Mouse (Mus musculus): ENCODE data around the gene Slc37a2.
A peak's percentile ranks its signal among the peaks of the same experiment; 100 is the strongest.

Gene Slc37a2

DNA sequence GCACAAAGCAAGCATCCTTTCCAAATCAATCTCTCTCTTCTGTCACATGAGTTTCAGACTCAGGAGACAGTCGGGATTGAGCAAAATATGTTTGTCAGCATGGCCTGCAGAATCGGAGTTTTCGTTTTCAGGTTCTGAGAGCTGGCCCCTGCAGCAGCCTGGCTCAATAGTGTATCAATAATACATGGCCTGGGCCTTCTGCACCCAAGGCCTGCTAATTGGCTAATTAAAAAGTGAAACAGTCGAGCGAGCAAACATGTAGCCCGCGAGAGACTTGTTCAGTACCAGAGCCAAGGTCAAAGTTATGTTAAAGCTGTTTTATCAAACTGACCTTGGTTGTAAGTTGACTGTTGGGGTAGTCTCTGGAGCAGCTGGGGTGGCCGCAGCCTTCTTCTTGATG, 34.8 kb downstream of the Slc37a2 start:
- DNase-seq (ENCODE audit: extremely low spot score, low spot score), result no peak

- DNase-seq (ENCODE audit: extremely low spot score, low spot score), result no peak
These were observed 41.0 kb downstream of the Slc37a2 start for GRCm38 (mm10) chr9:37214327-37215060.

DNA sequence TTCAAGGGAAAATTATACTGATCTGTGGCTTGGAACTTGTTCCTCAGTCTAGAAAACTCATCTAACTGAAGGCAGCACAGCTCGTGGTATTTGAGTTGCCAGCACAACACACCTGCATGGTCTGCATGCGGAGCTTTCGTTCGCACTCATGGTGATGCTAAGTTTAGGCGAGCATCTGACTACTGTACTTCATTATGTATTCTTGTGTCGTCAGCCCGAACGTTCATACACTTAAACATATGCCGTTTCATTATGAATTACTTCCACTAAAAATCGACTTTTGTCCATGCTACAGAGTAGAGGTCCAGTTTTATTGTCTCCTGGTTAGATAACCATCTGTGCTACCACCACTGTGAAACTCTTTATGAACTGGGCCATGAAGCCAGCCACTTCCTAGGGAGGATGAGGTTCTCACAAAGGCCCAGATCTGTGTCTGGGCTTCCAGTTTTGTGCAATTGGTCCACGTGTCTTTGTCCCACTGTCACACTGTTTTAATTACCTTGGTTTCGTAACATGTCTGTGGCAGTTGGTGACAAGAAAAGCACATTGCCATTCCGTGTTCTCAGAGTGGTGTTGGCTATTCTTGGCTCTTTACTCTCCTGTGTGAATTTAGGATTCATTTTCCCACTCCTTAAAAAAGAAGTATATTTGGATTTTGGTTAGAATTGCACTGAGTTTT, 42.3 kb downstream of the Slc37a2 start:
- no peak for DNase-seq (ENCODE audit: extremely low spot score, low spot score)

GRCm38 (mm10) chr9:37207929-37208411, 47.6 kb downstream of the Slc37a2 start, which contains the start of gene Tmem218:
Gene Tmem218 (plus strand): TSS chr9:37208223.
- DNase-seq (ENCODE audit: extremely low spot score, low spot score), result peak; percentile 83

GRCm38 (mm10) chr9:37203884-37204283, 51.7 kb downstream of the Slc37a2 start:
- no peak for DNase-seq (ENCODE audit: extremely low spot score, low spot score)

GRCm38 (mm10) chr9:37200414-37200813, 55.1 kb downstream of the Slc37a2 start:
- no peak for DNase-seq (ENCODE audit: extremely low spot score, low spot score)

- no peak for DNase-seq (ENCODE audit: extremely low spot score, low spot score)
These were observed 58.5 kb downstream of the Slc37a2 start for GRCm38 (mm10) chr9:37197067-37197466.

- no peak for DNase-seq (ENCODE audit: extremely low spot score, low spot score)
These were observed 67.5 kb downstream of the Slc37a2 start for GRCm38 (mm10) chr9:37188024-37188423.

- DNase-seq (ENCODE audit: extremely low spot score, low spot score), result no peak
These were observed 68.1 kb downstream of the Slc37a2 start for GRCm38 (mm10) chr9:37187407-37187806.

DNA sequence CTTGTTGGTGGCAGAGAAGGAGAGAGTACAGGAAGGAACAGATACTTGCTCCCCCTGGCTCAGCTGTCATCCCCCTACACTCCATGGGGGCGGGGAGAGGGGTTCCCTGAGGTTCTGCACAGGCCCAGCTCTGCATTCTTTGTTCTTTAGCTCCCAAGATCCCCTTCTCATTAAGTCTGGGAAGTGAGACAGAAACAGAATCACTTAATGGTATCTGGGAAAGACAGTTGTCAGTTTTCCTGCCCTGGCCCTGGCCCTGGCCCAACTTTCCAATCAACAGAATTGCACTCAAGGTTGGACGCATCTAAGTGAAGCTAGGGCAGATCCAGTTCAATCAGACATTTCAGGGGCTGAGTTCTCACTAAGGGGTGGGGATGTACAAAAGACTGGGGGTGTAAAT, 72.4 kb downstream of the Slc37a2 start:
- no peak for DNase-seq (ENCODE audit: extremely low spot score, low spot score)

- DNase-seq (ENCODE audit: extremely low spot score, low spot score), result no peak
These were observed 73.9 kb downstream of the Slc37a2 start for GRCm38 (mm10) chr9:37181596-37181995.

DNA sequence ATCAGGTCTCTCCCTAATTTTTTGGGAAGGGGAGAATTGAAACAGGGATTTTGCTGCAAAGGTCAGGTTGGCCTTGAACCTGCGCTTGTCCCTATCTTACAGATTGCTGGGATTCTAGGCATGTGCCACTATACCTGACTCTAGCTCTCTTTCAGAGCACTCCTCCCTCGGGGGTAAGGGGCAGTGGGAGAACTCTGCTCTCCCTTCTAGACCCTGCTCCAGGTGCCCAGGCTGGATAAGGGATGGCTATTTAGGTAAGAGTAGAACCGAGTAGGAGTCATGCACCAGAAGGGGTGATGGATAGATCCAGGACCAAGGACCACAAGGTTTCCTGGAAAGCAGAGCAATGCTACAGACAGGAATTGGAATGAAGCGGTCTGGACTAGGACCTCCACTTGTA, 75.9 kb downstream of the Slc37a2 start:
- DNase-seq (ENCODE audit: extremely low spot score, low spot score), result no peak

- no peak for DNase-seq (ENCODE audit: extremely low spot score, low spot score)
These were observed 76.6 kb downstream of the Slc37a2 start for GRCm38 (mm10) chr9:37178911-37179310.
